Mouse (Mus musculus): ENCODE data around the gene Cnp.

The Cnp gene

DNA sequence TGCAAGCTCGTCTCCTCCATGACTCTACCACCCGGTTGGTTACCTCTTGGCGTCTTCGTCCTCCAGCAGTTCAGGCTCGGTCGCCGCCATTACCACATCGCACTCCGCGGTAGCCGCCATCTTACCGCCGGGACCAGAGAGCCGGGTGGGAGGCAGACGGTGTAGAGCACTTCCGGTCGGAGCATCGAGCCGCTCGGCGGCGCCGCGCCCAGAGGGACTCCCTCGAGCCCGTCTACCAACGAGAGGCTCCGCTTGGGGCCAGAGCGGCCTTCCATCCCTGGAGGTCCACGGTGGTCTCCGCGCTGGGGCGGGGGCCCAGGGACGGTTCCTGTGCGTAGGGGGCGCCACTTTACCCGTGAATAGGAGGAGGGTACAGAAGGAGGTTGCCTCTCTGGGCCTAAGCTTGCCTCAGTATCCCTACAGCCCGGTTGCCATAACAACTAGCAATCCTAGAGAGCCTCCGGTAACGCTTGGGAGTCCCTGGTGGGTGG lies 44.8 kb downstream of the Cnp start:
- in situ Hi-C loops (cut with MseI, MboI): no loop called here

DNA sequence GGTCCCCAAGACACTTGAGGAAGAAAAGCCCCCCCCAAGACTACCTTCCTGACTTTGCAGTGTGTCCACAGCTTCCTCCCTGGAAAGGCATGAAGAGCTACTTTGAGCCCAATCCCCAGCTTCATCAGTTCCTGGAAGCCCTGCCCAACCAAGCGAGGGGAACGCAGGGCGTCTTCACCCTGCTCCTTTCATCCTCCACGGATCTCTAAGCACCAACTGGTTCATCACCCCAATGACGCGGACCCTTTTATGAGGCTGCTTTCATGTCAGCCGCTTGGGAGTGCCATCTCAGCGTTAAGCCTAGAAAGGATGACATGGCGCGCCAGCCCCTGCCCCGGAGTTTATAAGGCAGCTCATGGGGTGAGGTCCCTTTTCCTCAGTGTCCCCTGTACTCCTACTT lies 45.3 kb downstream of the Cnp start, which contains the start of gene Dnajc7:
Gene Dnajc7 (minus strand): TSS at position 187 of the 400 bp plus-strand sequence.
- in situ Hi-C loops (cut with MseI, MboI): no loop called here

DNA sequence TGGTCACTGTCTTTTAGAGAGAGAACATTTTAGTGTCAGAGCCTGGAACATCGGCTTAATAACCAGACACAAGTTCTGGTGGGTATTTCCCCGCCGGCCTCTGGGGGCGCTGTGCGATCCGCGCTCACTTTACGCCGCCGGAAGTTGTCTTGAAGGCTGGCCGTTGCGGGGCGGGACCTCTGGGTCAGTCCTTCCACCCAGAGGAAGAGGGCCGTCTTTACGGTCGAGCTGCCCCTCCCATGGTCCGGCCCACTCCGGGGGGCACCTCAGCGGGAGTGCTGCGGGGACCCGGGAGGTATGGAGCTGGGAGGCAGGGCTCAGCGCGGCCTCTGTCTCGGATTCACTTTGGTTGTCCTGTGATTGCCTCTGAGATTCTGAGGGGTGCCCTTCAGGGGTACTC lies 48.0 kb downstream of the Cnp start:
- in situ Hi-C loops (cut with MseI, MboI): no loop called here

DNA sequence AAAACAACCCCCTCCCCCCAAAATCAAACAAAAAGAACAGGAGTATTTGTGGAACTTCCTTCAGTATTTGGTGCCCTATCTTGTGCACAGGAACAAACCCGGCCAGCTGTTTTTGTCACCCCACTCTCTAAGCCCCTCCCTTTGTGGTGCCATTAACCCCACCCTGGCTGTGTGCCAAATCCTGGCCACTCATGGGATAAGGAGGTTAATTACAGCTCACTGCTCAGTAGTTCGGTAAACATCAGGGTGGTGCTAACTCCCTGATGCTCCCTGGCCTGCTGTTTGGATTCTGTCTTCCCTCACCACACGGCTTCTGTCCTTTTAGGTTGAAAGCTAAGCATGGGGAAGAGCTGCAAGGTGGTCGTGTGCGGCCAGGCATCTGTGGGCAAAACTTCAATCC lies 49.2 kb downstream of the Cnp start:
- in situ Hi-C loops (cut with MseI, MboI): no loop called here

DNA sequence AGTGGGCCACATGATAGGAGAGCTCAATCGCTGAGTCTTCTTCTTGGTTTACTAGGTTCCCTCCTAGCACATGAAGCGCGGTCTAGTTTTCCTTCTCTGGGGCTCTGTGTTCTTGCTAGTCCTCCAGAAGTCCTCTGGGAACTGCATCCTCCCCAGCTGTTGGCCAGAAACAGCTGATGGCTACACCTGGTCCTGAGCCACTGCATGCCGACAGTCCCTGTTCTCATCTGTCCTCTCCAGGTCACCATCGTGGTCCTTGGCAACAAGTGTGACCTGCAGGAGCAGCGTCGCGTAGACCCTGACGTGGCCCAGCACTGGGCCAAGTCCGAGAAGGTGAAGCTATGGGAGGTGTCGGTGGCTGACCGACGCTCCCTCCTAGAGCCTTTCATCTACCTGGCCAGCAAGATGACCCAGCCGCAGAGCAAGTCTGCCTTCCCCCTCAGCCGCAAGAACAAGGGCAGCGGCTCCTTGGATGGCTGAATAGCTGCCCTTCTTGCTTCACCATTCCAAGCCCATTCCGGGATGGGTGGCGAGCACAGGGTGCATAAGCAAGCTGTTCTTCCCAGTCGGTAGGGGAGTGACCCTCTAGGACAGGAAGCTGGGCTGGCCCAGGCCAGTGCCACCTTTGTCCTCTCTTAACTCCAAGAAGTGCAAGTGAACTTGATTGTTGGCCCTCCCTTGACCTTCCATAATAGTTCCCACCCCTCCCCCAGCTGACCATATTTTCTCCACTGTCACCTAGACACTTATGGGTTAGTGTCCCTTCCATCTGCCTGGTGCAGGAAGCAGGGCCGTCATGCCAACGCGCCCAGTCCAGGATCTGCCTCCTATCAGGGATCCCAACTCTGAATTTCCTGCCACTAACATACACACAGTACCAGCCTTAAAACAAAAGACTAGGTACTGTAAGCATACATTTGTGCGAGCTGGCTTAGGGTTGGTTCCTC lies 51.3 kb downstream of the Cnp start:
- in situ Hi-C loops (cut with MseI, MboI): no loop called here

DNA sequence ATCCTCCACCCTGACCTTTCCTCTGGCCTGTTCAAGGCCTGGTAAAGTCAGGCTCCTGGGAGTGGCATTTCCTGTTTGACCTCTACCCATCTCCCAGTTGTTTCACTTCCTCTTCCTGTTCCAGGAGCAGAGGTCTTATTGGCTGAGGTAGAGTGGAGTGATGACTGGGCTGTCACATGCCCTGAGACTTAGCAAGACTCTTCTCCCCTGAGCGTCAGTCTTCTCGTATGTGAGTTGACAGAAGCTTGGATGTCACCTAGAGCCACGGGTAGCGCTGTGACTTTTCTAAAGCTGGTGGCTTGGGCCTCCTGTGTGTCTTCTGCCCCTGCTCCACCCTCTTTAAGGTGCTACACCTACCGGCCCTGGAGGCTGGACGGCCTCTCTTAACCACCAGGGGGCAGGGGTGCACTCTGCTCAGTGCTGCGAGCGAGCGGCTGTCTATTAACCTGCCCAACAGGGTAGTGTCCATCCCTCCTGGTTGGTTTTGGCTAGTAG lies 52.0 kb downstream of the Cnp start:
- in situ Hi-C loops (cut with MseI, MboI): no loop called here

DNA sequence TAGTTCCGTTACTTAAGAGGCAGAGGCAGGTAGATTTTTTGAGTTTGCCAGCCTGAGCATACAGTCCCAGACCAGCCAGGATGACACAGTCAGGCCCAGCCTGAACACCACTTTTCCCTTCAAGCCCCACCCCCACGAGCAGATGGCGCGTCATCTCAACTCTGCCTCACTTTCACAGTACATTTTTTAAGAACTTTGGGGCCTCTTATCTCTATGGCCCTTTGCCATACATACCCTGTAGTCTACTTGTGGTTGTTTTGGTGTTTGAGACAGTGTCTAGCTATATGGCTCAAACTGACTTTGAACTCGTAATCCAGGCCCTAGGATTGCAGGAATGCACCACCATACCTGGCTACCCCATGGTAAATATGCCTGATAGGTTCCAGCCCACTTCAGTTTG lies 53.4 kb downstream of the Cnp start:
- in situ Hi-C loops (cut with MseI, MboI): no loop called here

DNA sequence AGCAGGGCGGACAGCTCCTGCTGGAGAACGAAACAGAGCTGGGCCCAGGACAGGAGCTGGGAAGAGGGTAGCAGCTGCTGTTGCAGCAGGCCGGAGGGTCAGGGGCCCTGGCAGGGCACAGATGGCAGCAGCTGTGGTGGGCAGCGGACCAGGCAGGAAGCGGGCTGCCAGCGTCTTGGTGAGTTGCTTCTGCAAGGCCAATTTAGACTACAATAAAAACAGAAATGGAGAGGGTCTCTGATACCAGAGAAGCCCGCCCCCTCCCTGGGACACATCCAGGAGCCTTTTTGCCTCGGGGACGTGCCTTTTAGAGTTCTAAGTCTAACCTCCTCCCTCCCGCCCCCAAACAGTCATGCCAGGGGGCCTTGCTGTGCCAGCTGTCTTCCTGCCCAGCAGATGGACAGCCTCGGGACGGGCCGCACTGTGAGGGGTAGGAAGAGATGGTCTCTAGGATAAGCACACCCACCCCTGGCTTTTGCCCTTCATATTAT lies 54.2 kb downstream of the Cnp start:
- in situ Hi-C loops (cut with MseI, MboI): no loop called here

DNA sequence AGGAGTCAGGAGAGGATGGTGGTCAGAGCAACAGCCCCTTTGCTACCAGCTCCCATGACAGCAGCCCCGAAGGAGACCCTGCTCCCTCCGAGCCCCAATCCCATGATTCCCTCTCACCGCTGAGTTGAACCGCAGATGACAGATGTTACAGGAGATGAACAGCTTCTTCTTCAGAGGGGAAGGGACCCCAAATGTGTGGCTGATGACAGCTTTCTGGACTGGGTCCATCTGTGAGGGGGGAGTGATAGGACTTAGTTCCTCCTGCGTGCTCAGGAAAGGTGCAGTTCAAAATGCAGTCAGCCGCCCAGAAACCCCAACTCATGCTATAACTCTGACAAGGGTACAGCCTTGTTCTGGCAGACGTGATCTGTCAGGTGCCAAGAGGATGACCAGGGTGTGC lies 59.8 kb downstream of the Cnp start:
- in situ Hi-C loops (cut with MseI, MboI): loop anchor here (5.0 kb wide), 1 partner anchor 63 kb away; no protein-coding TSS in a partner anchor

DNA sequence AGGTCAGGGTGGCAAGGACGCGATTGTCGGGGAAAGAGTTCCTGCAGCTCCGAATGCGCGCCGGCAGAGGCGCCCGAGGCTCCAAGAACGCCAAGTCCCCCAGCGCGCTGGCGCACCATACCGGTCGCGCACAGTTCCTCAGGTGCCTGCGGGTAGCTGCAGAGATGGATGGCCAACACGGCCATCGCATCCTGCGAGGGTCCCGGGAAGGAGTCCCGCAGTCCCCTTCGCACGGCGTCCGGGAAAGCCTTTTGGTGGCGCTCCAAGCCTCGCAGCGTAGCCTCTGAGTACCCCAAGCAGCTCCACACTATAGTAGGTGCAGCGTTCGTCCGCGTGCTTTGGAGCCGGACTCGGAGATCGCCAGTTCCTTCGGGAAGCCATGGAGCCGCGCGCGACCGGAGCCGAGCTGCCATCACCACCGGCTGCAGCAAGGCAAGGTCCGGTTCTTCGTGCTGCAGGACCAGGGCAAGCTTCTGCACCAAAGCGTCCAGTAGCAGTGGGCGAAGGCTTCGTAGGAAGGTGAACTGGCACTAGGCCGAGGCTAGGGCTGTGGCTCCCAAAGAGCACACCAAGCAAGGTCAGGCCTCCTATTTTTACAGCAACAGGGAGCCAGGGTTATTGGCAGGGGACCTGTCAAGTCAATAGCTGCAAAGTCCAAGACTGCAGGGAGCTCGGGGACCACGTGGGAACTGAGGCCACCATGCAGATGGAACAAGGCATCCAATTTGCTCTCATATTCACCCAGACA lies 65.6 kb downstream of the Cnp start:
- in situ Hi-C loops (cut with MseI, MboI): no loop called here

Data from mouse trophoblast stem cell (cell line).